Mouse (Mus musculus) ovary, adult 18-20 months (tissue): ENCODE data around the gene Parvb.
A peak's percentile ranks its signal among the peaks of the same experiment; 100 is the strongest.
"Not testable (repeated sequence)": the region's sequence is repeated elsewhere in the genome, so short reads cannot be mapped to it uniquely, and the experiment has no call there.

Experiments
- DNase-seq: peaks from one replicate; pipeline ENCODE4 v3.0.0; 2022; ENCODE audit warnings: low spot score, mixed read lengths

The Parvb gene

GRCm38 (mm10) chr15:84256864-84257263 lies 25.0 kb downstream of the Parvb start:
- DNase-seq, result no peak

GRCm38 (mm10) chr15:84258602-84259355 lies 26.9 kb downstream of the Parvb start:
- no peak for DNase-seq

- DNase-seq, result peak; percentile 35
Measured at GRCm38 (mm10) chr15:84260123-84260822, 28.4 kb downstream of the Parvb start.

GRCm38 (mm10) chr15:84262630-84263029 lies 30.8 kb downstream of the Parvb start:
- DNase-seq, result no peak

- no peak for DNase-seq
Measured at GRCm38 (mm10) chr15:84263573-84263972, 31.7 kb downstream of the Parvb start.

- peak; percentile 54 for DNase-seq
Measured at GRCm38 (mm10) chr15:84265141-84265540, 33.3 kb downstream of the Parvb start.

- no peak for DNase-seq
Measured at GRCm38 (mm10) chr15:84266290-84266689, 34.4 kb downstream of the Parvb start.

- DNase-seq, result peak; percentile 72
Measured at GRCm38 (mm10) chr15:84267720-84268260, 35.9 kb downstream of the Parvb start.

GRCm38 (mm10) chr15:84269107-84269633 lies 37.3 kb downstream of the Parvb start:
- DNase-seq, result no peak

- no peak for DNase-seq
Measured at GRCm38 (mm10) chr15:84270032-84270431, 38.2 kb downstream of the Parvb start.

GRCm38 (mm10) chr15:84270463-84270862 lies 38.6 kb downstream of the Parvb start:
- DNase-seq, result no peak

- no peak for DNase-seq
Measured at GRCm38 (mm10) chr15:84276066-84276465, 44.2 kb downstream of the Parvb start.

- DNase-seq, result no peak
Measured at GRCm38 (mm10) chr15:84278091-84278490, 46.2 kb downstream of the Parvb start.

GRCm38 (mm10) chr15:84278656-84279055 lies 46.8 kb downstream of the Parvb start:
- DNase-seq, result no peak

GRCm38 (mm10) chr15:84280309-84280708 lies 48.5 kb downstream of the Parvb start:
- DNase-seq, result no peak

GRCm38 (mm10) chr15:84280712-84281347 lies 49.0 kb downstream of the Parvb start:
- no peak for DNase-seq

- no peak for DNase-seq
Measured at GRCm38 (mm10) chr15:84282206-84283085, 50.6 kb downstream of the Parvb start.

- no peak for DNase-seq
Measured at GRCm38 (mm10) chr15:84284059-84284458, 52.2 kb downstream of the Parvb start.

- no peak for DNase-seq
Measured at GRCm38 (mm10) chr15:84285453-84285852, 53.6 kb downstream of the Parvb start.

- not testable (repeated sequence) for DNase-seq
Measured at GRCm38 (mm10) chr15:84288953-84289352, 57.1 kb downstream of the Parvb start.

GRCm38 (mm10) chr15:84291097-84291496 lies 59.3 kb downstream of the Parvb start:
- no peak for DNase-seq
